Mouse (Mus musculus) kidney, adult 9 months (tissue): Measurements from ENCODE around the gene Gm49354.
"Not testable (repeated sequence)": the region's sequence is repeated elsewhere in the genome, so short reads cannot be mapped to it uniquely, and the experiment has no call there.

Source experiments
- DNase-seq: peaks from one replicate; pipeline ENCODE4 v3.0.0; 2022

Gene Gm49354

DNA sequence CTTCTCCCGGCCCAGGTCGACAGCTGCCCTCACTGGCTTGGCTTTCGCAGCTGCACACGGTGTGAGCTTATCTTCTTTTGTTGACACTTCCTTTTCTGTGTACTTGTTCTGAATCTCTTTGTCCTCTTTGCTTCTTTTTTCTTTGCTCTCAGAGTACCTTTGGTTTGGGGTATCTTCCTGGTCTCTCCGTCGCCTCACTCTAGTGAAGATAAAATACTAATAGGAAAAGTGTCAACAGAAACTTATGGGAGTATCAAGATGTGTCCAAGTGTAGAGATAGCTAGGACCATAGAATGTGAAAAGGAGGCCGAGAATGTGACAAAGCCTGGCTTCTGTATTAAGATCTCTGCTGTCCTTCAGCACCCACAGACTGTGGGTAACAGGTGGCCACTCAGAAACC lies at the start of gene Gm49354:
Gene Gm49354, minus strand, starts transcription at position 101 of the 400 bp plus-strand sequence.
- no peak for DNase-seq

DNA sequence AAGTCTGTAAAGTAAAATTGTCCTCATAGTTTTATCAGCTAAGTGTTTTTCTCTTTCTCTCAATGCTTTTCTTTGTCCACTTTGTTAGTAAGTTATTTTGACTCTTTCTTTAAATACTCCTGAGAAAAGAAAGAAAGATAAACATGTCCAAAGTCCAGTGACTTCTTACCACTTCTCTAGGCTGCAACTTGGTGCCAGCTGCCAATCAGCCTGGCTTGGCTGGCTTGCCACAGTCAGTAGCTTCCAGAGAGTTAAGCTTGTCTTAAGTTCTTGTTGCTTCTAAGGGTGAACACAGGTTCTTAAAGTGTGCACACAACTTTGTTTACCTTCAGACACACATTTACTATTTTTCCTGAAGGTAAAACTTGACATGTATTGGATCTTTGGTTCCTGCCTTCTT lies 43.9 kb upstream of the Gm49354 start:
- DNase-seq: peak; percentile 66

DNA sequence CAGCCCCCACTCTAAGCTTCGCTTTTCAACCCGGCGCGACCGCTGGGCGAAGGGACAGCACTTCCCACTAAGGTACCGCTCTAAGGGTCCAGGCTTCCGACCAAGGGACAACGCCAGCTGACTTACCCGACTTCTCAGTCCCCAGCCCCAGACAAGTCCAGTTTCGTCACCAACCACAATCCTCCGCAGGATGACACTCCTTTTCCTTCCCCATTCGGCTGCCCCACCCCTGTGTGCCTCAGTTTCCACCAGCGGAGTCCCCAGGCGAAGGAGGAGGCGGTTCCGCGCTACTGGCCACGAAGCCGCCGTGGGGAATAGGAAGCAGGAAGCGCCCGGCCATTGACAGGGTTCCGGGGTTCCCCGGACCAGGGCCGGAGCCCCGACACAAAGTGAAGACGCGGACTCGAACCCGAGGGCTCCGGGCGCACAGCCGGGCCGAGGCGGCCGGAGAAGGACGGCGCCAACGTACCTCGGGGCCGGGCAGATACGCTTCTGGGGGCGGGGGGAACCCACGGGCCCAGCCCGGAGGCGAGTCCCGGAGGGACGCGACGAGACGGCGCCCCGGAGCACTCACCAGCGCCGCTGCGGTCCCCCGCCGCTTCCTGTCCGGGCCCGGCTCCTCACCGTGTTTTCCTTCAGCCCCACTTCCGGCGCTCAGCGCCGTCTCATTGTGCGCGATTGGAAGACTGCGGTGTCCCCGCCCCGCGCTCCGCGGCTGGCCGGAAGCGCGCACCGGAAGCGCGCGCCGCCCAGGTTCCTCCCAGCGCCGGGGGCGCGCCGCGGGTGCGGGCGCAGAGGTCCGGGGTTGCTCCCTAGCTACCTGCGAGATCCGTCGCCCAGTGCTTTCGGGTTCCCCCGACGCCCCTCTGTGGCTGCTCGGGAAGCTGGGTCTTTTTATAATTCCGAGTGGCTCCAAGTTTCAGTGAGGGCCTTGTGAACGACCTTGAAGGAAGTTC lies 40.7 kb upstream of the Gm49354 start, which contains the start of gene Tut7:
Gene Tut7, minus strand, starts transcription at position 641 of the 956 bp plus-strand sequence.
- peak; percentile 95 for DNase-seq

DNA sequence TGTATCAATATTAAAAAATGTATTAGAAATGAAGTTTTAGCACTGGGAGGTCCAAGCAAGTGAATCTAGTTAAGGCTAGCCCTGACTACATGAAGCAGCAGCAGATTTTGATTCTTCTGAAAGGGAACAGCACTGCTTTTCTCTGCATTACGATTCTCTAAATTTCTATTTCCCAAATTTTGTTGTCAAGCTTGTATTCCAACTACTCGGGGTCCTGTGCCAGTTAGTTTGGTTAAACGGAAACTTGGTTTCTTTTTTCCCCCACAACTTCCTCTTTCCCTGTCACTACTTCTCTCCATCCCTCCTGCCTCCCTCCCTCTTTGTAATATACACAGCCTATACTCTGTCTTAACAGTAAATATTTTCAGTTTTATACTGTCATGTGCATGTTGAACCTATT lies 38.8 kb upstream of the Gm49354 start:
- no peak for DNase-seq

DNA sequence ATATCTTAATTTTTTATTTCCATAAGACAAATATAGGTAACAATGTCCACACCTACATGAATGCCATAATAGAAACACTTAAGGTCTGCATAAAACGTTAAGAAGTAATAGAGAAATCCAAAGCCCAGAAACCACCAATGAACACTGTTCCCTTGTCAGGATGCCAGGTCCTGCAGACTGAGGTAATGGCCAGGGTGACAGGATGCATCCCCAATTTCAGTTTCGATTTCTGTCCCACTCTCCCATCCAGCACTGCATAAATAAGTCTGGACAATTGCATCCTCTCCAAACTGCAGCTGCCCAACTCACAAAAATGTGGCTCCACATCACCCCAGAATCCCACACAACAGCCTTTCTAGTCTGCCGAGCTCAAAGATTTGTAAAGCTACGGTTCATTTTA lies 38.1 kb upstream of the Gm49354 start:
- peak; percentile 38 for DNase-seq

DNA sequence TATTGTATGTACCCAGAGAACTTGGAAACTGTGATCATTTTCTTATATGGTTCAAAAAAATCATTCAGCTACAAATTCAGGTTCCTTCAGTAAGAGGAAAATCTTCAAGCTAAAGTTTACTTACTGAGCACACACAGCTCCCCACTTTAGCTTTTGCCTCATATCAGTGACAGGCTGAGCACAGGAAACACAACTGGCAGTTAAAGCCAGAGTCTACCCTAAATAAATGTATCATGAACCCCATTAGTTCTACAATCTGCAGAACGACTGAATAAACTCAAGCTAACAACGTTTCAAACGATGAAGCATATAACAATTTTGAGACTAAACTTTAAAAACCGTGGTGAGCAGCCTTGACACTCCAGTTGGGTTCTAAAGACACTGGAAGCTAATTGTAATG lies 35.3 kb upstream of the Gm49354 start:
- no peak for DNase-seq

DNA sequence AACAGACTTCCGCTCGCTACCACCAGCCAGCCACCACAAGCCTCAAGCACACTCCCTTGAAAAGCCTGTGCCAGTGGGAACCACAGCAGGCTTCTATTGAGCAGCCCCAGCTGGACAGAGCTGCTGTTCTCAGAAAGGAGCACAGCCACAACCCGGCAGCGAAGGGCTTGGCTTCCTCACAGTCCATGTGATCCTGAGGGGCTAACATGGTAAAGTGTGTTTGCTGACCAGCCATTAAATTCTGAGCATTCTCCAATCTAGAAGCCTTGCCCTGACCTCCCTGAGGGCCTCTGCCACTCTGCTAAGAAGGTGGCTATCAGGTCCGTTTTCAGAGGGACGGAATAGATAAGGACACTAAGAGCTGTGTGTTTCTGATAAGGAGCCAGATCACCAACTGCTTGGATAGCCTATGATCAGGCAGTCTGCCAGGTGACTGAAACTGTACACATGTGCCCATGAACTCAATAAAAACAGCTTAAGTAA lies 32.1 kb upstream of the Gm49354 start:
- no peak for DNase-seq

DNA sequence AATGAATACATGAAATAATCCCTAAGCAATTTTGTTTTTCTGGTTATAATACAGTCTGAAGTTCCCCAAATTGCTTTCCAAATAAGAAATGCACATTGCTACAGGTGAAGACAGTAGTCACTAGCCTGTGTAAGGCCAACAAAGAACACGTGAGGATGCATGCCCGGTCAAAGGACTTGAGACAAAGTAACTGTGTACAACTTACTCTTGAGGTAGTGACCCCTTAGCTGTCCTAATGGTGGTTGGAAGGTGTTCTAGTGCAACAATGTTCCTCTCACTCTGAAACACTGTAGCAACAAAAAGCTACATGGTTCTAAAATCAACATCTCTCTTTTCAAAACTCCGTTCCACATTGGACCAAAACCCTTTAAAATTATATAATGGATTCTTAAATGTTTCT lies 29.5 kb upstream of the Gm49354 start:
- DNase-seq: no peak

DNA sequence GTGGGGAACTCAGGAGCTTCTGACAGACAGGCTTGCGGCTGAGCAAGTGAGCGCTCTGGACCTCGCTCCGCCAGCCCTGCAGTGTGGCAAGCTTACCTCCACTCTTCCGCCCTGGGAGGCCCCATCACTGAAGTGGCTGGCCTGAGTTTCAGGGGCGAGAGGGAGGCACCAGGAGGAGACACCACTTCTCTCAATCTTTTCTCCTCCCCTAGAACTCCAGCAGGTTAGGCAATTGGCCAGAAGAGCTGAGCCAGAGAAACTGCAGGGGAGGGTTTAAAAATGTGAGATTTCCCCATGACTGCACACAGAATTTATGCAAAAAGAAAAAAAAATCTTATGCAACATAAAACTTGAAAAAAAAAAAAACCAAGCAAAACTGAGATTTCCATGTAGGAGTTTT lies 19.0 kb upstream of the Gm49354 start:
- peak; percentile 38 for DNase-seq

DNA sequence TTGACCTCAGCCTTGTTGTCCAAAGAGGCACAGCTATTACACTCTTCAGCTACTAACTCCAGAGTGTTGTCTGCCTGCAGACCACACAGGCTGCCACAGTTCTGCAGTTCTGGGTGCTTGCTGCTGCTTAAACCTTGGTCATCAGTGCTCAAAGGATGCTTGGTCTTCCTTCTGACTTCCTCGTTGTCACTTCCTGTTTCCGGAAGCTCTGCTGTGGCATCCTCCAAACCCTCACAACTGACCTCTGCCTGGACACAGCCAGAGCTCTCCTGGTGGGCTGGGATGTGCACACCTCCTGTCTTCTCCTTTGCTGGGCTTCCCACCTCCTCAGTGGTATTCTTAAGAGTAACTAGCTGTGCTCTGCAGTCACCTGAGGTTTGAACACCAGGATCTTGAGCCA lies 18.0 kb upstream of the Gm49354 start:
- no peak for DNase-seq

DNA sequence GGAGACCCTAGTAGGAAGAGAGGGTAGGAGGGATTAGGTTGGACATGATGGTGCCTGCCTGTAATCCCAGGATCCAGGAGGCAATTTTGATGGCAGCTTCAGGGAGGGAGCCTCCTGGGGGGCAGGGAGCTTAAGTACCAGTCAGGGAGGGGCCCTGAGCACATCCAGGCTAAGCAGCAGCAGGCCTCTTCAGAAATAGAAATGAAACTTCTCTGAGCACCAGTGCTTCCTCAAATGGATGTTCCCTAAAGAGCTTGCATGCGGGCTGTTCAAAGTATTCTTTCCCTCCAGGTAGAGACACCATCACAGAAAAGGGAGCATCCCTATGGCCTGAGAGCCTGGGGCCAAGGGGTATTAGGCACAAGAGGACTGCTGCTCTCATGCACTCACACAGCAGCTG lies 16.3 kb upstream of the Gm49354 start:
- DNase-seq: no peak

DNA sequence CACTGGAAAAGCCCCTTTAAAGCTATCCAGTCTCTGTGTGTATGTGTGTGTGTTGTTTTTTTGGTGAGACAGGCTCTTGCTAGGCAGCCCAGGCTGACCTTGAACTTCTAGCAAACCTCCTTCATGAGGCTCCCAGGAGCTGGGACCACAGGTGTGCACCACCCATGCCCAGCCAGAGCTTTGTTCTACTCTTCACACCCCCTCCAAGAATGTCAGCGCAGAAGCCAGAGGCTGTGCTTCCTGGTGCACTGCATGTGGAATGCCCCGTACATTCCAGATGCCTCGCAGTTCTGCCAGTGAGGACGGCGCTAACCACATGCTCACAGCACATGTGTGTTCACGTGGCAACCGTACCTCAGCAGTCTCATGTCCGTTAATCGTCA lies 14.4 kb upstream of the Gm49354 start:
- no peak for DNase-seq

DNA sequence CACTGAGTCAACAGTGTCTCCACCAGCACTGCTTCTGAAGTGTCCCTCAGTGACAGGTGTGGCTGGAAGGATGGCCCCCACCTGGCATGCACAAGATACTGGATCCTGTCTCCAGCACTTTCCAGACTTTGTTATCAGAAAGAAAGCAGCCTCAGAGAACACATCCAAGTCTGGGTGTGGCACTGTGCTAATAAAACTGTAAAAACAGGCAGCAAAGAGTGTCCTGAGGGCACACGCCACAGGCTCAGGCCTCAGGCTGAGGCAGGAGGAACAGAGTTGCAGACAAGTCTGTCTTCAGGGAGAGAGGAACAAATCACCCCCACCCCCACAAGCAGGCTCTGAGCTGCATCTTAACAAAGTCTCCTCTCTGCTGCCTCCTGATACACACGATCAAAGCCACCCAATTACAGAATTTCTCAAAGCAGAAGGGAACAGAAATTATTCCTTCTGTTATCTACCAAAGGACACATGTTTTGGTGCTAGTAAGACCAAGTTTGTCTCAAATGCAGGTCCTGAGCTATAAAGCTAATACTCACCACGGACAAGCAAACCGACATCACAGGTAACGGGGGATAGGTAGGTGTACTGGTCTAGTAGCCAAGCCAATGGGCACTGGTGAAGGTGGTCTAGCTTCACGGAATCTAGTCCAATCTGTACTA lies 13.9 kb upstream of the Gm49354 start:
- DNase-seq: no peak

DNA sequence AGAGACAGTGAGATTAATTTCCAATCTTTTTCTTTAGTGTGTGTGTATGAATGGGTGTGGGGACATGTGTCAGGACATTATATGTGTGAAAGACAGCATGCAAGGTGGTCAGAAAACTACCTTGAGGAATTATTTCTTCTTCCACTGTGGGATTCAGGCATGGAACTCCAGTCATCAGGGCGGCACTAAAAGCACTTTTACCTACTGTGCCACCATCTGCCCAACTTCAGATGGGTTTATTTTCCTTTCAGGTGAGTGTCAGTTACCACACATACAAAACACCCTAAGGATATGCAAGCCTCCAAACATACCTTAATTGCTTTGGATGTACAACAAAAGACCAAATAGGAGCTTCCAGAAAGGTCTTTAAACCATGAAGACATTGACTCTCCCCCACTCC lies 12.7 kb upstream of the Gm49354 start:
- DNase-seq: no peak

DNA sequence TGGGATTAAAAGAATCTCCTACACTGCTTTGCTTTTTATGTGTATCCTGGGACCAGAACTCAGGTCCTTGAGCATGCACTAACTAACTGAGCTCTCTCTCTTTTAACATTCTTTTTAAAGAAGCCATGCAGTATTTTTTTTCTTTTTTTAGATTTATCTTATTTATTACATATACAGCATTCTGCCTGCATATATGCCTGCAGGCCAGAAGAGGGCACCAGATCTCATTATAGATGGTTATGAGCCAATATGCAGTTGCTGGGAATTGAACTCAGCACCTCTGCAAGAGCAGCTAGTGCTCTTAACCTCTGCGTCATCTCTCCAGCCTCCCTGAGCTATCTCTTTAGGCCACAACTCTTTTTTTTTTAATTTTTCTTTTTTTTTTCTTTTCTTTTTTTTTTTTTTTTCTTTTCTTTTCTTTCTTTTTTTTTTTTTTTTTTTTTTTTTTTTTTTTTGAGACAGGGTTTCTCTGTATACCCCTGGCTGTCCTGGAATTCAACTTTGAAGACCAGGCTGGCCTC lies 2.2 kb downstream of the Gm49354 start:
- not testable (repeated sequence) for DNase-seq

DNA sequence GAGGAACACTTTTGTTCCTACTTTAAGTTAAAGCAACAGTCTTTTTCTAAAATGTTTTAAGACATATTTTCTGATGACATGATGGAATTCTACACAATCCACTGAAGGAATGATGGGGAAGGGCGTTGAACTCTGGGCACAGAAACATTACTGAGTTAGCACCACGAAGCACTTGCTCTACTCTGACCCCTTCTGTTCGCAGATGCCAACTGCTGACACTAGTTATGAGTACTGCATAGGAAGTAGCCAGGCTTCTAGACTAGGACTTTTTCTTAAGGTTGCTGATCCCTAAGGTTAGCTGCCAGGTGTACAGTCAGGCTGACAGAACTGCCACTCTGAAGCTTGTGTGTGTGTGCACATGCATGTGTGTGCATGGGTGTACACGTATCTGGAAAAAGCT lies 2.8 kb downstream of the Gm49354 start:
- DNase-seq: peak; percentile 42

DNA sequence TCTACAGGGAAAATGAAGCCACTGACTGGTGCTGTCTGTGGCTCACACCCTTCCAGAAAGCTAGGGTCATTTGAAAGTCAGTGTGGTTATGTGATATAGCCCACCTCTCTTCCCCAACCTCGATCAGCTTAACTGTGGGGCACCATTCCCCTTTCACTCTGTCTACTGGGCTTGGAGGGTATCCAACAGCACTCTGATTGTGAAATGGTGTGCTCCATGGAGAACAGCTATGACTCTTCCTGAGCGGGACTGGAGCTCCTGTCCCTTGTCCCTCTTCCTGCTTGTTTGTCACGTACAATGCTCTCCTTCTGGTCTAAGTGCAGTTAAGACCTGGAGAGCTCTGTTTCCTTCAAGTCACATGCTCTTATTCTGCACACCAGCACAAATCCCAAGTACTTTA lies 6.9 kb downstream of the Gm49354 start:
- DNase-seq: no peak

DNA sequence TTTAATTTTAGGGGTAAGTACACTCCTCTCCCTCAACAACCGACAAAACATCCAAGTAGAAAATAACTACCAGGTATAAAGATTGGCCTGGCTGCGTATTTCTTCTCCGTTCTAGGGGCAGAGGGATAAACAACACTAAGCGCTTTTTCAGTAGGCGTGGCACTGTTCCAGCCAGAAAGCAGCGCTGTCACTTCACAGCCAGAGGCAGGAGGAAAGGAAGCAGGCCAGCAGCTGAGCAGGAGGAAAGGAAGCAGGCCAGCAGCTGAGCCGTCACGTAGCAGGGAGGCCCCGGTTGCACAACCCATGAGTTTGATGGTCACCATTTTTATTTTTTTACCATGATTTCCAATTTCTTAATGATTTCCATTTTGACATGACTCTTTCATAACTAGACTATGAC lies 10.8 kb downstream of the Gm49354 start:
- DNase-seq: peak; percentile 78

DNA sequence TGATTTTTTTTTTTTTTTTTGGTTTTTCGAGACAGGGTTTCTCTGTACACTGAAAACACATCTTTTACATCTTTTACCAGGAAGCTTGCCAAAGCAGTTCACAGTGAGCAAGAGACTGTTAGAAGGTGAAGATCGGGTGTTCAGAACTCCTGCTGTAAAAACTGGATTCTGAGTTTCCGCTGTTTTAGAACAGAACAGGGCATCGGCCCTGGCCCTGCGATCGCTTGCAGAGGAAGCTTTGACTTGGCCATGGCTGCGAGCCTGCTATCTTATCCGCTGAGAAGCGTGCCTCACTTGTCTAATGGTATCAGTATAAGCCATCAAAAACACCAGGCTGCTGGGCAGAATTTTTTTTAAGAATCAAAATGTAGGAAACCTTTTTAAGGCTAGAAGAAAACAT lies 11.2 kb downstream of the Gm49354 start:
- DNase-seq: no peak

DNA sequence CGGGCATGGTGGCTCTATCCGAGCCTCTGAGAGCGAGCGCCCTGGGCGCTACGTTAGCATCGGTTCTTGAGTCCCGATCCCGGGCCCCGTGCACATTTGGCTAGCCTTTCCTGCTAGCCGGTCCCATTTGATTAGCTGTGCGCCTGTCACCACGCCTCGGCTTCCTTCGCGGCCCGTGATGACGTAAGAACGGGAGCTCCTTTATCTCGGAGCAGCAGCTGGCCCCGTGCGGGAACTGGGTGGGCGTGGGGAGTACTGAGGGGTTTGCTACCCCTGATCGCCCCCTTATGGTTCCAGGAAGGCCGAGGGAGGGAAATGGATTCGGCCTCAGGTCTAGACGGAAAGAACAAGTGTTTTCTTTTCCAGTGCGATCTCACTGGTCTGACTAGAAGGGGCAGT lies 11.9 kb downstream of the Gm49354 start:
- DNase-seq: peak; percentile 86

DNA sequence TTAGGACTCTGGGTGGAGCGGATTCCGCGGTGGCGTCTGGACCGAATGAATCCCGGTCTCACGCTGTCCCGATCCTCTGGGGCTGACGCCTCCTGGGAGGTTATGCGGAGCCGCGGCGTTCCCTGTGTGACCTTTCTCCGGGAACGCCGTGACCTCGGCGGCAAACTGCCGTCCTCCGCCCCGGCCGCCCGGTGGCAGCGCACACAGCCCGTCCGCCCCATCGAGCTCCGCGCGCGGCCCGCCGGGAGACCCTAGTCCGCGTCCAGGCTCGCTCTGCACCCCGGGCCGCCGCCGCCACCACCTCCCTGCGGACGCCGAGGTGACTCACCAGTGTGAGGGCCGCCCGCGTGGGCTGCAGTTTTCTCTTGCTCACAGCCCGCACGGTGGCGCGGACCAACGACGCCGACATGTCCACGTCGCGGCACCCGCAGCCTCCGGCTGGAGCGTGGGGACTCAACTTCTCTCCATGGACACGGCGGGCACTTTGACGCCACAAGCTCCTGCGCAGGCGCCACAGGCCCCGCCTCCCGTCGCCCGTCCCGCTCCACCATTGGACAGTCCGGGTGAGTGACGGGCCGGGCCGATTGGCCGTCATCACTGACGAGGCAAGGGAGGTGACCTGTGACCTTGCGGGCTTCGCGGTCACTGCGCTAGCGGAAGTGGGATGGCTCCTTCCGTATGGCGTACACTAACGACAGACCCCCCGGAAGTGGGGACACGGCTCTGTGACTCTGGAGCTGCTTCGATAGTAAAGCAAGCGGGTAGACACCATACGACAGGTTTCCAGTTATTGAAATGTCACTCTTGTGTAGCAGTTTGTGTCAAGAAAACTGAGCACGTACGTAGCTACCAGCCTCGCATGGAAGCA lies 12.5 kb downstream of the Gm49354 start, which contains the start of gene Isca1:
Gene Isca1, minus strand, starts transcription at position 515 of the 868 bp plus-strand sequence.
- peak; percentile 99 for DNase-seq

DNA sequence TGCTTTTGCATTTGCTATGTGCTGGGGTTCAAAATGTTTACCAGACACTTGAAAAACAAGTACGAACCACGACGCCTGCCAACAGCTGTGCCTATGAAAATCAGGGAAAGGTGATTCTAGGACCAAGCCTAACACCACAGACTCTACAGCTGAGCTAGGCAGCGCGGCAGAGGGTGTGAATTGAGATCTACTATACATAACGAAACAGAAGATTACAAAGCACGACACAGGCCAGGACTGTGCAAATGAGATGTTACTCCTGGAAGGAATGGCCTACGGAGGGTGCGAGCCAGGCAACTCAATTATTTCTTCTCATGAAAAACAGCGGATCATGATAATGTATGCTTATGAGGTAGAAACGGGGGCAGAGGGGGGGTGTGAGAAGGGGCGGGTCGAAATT lies 13.5 kb downstream of the Gm49354 start:
- peak; percentile 29 for DNase-seq
